Mouse (Mus musculus): ENCODE results near the gene Fam172a. TPM values are rescaled to one million over a fixed set of nuclear protein-coding genes. Genes with fewer than 3 reads are reported as not detected.

Fam172a gene
- polyA plus RNA-seq, 1 experiment from 2014 or later: 21.1 TPM

- 56% methylated on average over 2 of the region's 2 CpGs for WGBS
- H3K4me3 ChIP-seq: no peak overlapping the region
- no peaks in the 10 kb centered on the region for H3K9me3 ChIP-seq (replicated peaks)
- H3K27me3 ChIP-seq: no peaks in the 10 kb centered on the region
- H3K9ac ChIP-seq: no peak overlapping the region
- no peaks in the 10 kb centered on the region for H3K36me3 ChIP-seq
- no peak for ATAC-seq (replicated peaks; ENCODE audit: insufficient number of reproducible peaks, insufficient read depth, low FRiP score, low read depth)
- no peaks in the 10 kb centered on the region for H3K4me1 ChIP-seq (replicated peaks)
- H3K27ac ChIP-seq: no peak overlapping the region
- H3K4me2 ChIP-seq: no peak overlapping the region
Observed at GRCm38 (mm10) chr13:77868314-77868713, 166.5 kb downstream of the Fam172a start.

- Histone ChIP-seq H3K9ac (no peak overlapping the region), H3K27ac (no peak overlapping the region), H3K4me1 (replicated peaks) (no peaks in the 10 kb centered on the region), H3K4me3 (no peak overlapping the region), H3K36me3 (no peaks in the 10 kb centered on the region), H3K9me3 (replicated peaks) (no peaks in the 10 kb centered on the region), H3K4me2 (no peak overlapping the region), H3K27me3 (no peaks in the 10 kb centered on the region)
- no peak for ATAC-seq (replicated peaks; ENCODE audit: insufficient number of reproducible peaks, insufficient read depth, low FRiP score, low read depth)
- WGBS: 73% methylated on average over 4 of the region's 4 CpGs
Observed at GRCm38 (mm10) chr13:77878120-77878519, 176.3 kb downstream of the Fam172a start.

- Histone ChIP-seq H3K9me3 (replicated peaks) (no peaks in the 10 kb centered on the region), H3K4me1 (replicated peaks) (no peaks in the 10 kb centered on the region), H3K4me2 (no peak overlapping the region), H3K9ac (no peak overlapping the region), H3K27ac (no peak overlapping the region), H3K27me3 (no peaks in the 10 kb centered on the region), H3K4me3 (no peak overlapping the region), H3K36me3 (no peaks in the 10 kb centered on the region)
- WGBS: 78% methylated on average over 3 of the region's 3 CpGs
- no peak for ATAC-seq (replicated peaks; ENCODE audit: insufficient number of reproducible peaks, insufficient read depth, low FRiP score, low read depth)
Observed at GRCm38 (mm10) chr13:77878545-77878944, 176.7 kb downstream of the Fam172a start.

GRCm38 (mm10) chr13:77897619-77898018 is 195.8 kb downstream of the Fam172a start:
- Histone ChIP-seq H3K36me3 (no peaks in the 10 kb centered on the region), H3K9me3 (replicated peaks) (no peaks in the 10 kb centered on the region), H3K27ac (no peak overlapping the region), H3K27me3 (no peaks in the 10 kb centered on the region), H3K4me2 (no peak overlapping the region), H3K9ac (no peak overlapping the region), H3K4me1 (replicated peaks) (0 out of 2 replicates have a peak, but pooled peaks cover 2% of the 10 kb centered on the region), H3K4me3 (no peak overlapping the region)
- no peak for ATAC-seq (replicated peaks; ENCODE audit: insufficient number of reproducible peaks, insufficient read depth, low FRiP score, low read depth)
- 51% methylated on average over 2 of the region's 2 CpGs for WGBS

- no peak overlapping the region for H3K9ac ChIP-seq
- no peak overlapping the region for H3K27ac ChIP-seq
- no peak overlapping the region for H3K4me3 ChIP-seq
- H3K4me1 ChIP-seq (replicated peaks): no peaks in the 10 kb centered on the region
- H3K4me2 ChIP-seq: no peak overlapping the region
- ATAC-seq (replicated peaks; ENCODE audit: insufficient number of reproducible peaks, insufficient read depth, low FRiP score, low read depth): no peak
- no peaks in the 10 kb centered on the region for H3K9me3 ChIP-seq (replicated peaks)
- no peaks in the 10 kb centered on the region for H3K36me3 ChIP-seq
- H3K27me3 ChIP-seq: no peaks in the 10 kb centered on the region
- WGBS: 65% methylated on average over 6 of the region's 6 CpGs
Observed at GRCm38 (mm10) chr13:77898066-77898796, 196.4 kb downstream of the Fam172a start.

- no peak overlapping the region for H3K27ac ChIP-seq
- H3K4me2 ChIP-seq: no peak overlapping the region
- no peaks in the 10 kb centered on the region for H3K9me3 ChIP-seq (replicated peaks)
- ATAC-seq (replicated peaks; ENCODE audit: insufficient number of reproducible peaks, insufficient read depth, low FRiP score, low read depth): no peak
- H3K9ac ChIP-seq: no peak overlapping the region
- H3K4me1 ChIP-seq (replicated peaks): no peaks in the 10 kb centered on the region
- no peak overlapping the region for H3K4me3 ChIP-seq
- H3K27me3 ChIP-seq: no peaks in the 10 kb centered on the region
- H3K36me3 ChIP-seq: no peaks in the 10 kb centered on the region
- 20% methylated on average over 1 of the region's 1 CpGs for WGBS
Observed at GRCm38 (mm10) chr13:77899725-77900124, 197.9 kb downstream of the Fam172a start.

GRCm38 (mm10) chr13:77900843-77901242 is 199.0 kb downstream of the Fam172a start:
- H3K36me3 ChIP-seq: no peaks in the 10 kb centered on the region
- H3K27ac ChIP-seq: no peak overlapping the region
- H3K4me3 ChIP-seq: no peak overlapping the region
- ATAC-seq (replicated peaks; ENCODE audit: insufficient number of reproducible peaks, insufficient read depth, low FRiP score, low read depth): no peak
- H3K9me3 ChIP-seq (replicated peaks): no peaks in the 10 kb centered on the region
- no peaks in the 10 kb centered on the region for H3K4me1 ChIP-seq (replicated peaks)
- H3K9ac ChIP-seq: no peak overlapping the region
- H3K27me3 ChIP-seq: no peaks in the 10 kb centered on the region
- no peak overlapping the region for H3K4me2 ChIP-seq

GRCm38 (mm10) chr13:77909184-77909583 is 207.4 kb downstream of the Fam172a start:
- Histone ChIP-seq H3K4me1 (replicated peaks) (no peaks in the 10 kb centered on the region), H3K27ac (no peak overlapping the region), H3K36me3 (no peaks in the 10 kb centered on the region), H3K4me3 (no peak overlapping the region), H3K27me3 (no peaks in the 10 kb centered on the region), H3K9ac (no peak overlapping the region), H3K9me3 (replicated peaks) (no peaks in the 10 kb centered on the region), H3K4me2 (no peak overlapping the region)
- ATAC-seq (replicated peaks; ENCODE audit: insufficient number of reproducible peaks, insufficient read depth, low FRiP score, low read depth): no peak
- WGBS: 79% methylated on average over 2 of the region's 2 CpGs

- no peak overlapping the region for H3K4me2 ChIP-seq
- no peaks in the 10 kb centered on the region for H3K9me3 ChIP-seq (replicated peaks)
- no peak overlapping the region for H3K27ac ChIP-seq
- H3K9ac ChIP-seq: no peak overlapping the region
- ATAC-seq (replicated peaks; ENCODE audit: insufficient number of reproducible peaks, insufficient read depth, low FRiP score, low read depth): no peak
- H3K4me1 ChIP-seq (replicated peaks): peaks cover 3% of the 10 kb centered on the region; the same call in 1 of the 2 replicates
- 82% methylated on average over 2 of the region's 2 CpGs for WGBS
- H3K4me3 ChIP-seq: no peak overlapping the region
- no peaks in the 10 kb centered on the region for H3K27me3 ChIP-seq
- no peaks in the 10 kb centered on the region for H3K36me3 ChIP-seq
Observed at GRCm38 (mm10) chr13:77922834-77923233, 221.0 kb downstream of the Fam172a start.

GRCm38 (mm10) chr13:77957611-77958010 is 255.8 kb downstream of the Fam172a start:
- no peak overlapping the region for H3K27ac ChIP-seq
- no peaks in the 10 kb centered on the region for H3K4me1 ChIP-seq (replicated peaks)
- H3K9ac ChIP-seq: no peak overlapping the region
- no peaks in the 10 kb centered on the region for H3K9me3 ChIP-seq (replicated peaks)
- WGBS: 18% methylated on average over 1 of the region's 1 CpGs
- no peaks in the 10 kb centered on the region for H3K36me3 ChIP-seq
- H3K4me2 ChIP-seq: no peak overlapping the region
- no peak for ATAC-seq (replicated peaks; ENCODE audit: insufficient number of reproducible peaks, insufficient read depth, low FRiP score, low read depth)
- no peak overlapping the region for H3K4me3 ChIP-seq
- H3K27me3 ChIP-seq: no peaks in the 10 kb centered on the region

GRCm38 (mm10) chr13:77959493-77960272 is 257.9 kb downstream of the Fam172a start:
- Histone ChIP-seq H3K27me3 (no peaks in the 10 kb centered on the region), H3K9ac (no peak overlapping the region), H3K4me2 (no peak overlapping the region), H3K4me3 (no peak overlapping the region), H3K9me3 (replicated peaks) (no peaks in the 10 kb centered on the region), H3K4me1 (replicated peaks) (no peaks in the 10 kb centered on the region), H3K36me3 (no peaks in the 10 kb centered on the region), H3K27ac (no peak overlapping the region)
- no peak for ATAC-seq (replicated peaks; ENCODE audit: insufficient number of reproducible peaks, insufficient read depth, low FRiP score, low read depth)
- 85% methylated on average over 4 of the region's 4 CpGs for WGBS

- no peak overlapping the region for H3K4me3 ChIP-seq
- H3K27ac ChIP-seq: no peak overlapping the region
- no peak for ATAC-seq (replicated peaks; ENCODE audit: insufficient number of reproducible peaks, insufficient read depth, low FRiP score, low read depth)
- no peak overlapping the region for H3K4me2 ChIP-seq
- no peaks in the 10 kb centered on the region for H3K9me3 ChIP-seq (replicated peaks)
- WGBS: 70% methylated on average over 3 of the region's 3 CpGs
- H3K36me3 ChIP-seq: no peaks in the 10 kb centered on the region
- no peaks in the 10 kb centered on the region for H3K27me3 ChIP-seq
- no peak overlapping the region for H3K9ac ChIP-seq
- H3K4me1 ChIP-seq (replicated peaks): no peaks in the 10 kb centered on the region
Observed at GRCm38 (mm10) chr13:77976248-77976647, 274.4 kb downstream of the Fam172a start.
